Mouse (Mus musculus) myocyte (in vitro differentiated cells): ENCODE data around the gene Pot1b.

Experiments
- MAX ChIP-seq: IDR thresholded peaks from one replicate; pipeline ENCODE4 v1.6.1; 2011; ENCODE audit warnings: low read depth, mild to moderate bottlenecking, control low read depth
- POLR2A ChIP-seq: IDR thresholded peaks from one replicate; pipeline ENCODE4 v1.6.1; 2011; ENCODE audit warnings: low read depth, mild to moderate bottlenecking, control low read depth, moderate library complexity; ENCODE audit not compliant: insufficient read length
- REST ChIP-seq: IDR thresholded peaks from one replicate; pipeline ENCODE4 v1.6.1; 2011; ENCODE audit warnings: mild to moderate bottlenecking, control low read depth, moderate library complexity; ENCODE audit not compliant: insufficient read depth, insufficient read length
- SRF ChIP-seq: IDR thresholded peaks from one replicate; pipeline ENCODE4 v1.6.1; 2011; ENCODE audit warnings: low read depth; ENCODE audit not compliant: control insufficient read depth, insufficient read length
- TCF12 ChIP-seq: IDR thresholded peaks from one replicate; pipeline ENCODE4 v1.6.1; 2011; ENCODE audit warnings: mild to moderate bottlenecking, control low read depth; ENCODE audit not compliant: poor library complexity, insufficient read depth, severe bottlenecking

GRCm38 (mm10) chr17:55702865-55703264 lies 9.6 kb downstream of the Pot1b start:
- TF ChIP-seq SRF = no peak
- TF ChIP-seq POLR2A = no peak
- no peak for TF ChIP-seq MAX
- TF ChIP-seq TCF12 = no peak
- no peak for TF ChIP-seq REST
